Mouse (Mus musculus) mesoderm, embryonic 11.5 days (tissue): ENCODE results near the gene Lrrc20.
A peak's percentile ranks its signal among the peaks of the same experiment; 100 is the strongest.

Experiments
- DNase-seq: peaks from one replicate; pipeline ENCODE4 v3.0.0-alpha.2; 2012; ENCODE audit warnings: low read depth, low spot score

Gene Lrrc20

GRCm38 (mm10) chr10:61473640-61474039, 2.0 kb upstream of the Lrrc20 start:
- no peak for DNase-seq

GRCm38 (mm10) chr10:61474344-61474743, 1.3 kb upstream of the Lrrc20 start:
- no peak for DNase-seq

DNA sequence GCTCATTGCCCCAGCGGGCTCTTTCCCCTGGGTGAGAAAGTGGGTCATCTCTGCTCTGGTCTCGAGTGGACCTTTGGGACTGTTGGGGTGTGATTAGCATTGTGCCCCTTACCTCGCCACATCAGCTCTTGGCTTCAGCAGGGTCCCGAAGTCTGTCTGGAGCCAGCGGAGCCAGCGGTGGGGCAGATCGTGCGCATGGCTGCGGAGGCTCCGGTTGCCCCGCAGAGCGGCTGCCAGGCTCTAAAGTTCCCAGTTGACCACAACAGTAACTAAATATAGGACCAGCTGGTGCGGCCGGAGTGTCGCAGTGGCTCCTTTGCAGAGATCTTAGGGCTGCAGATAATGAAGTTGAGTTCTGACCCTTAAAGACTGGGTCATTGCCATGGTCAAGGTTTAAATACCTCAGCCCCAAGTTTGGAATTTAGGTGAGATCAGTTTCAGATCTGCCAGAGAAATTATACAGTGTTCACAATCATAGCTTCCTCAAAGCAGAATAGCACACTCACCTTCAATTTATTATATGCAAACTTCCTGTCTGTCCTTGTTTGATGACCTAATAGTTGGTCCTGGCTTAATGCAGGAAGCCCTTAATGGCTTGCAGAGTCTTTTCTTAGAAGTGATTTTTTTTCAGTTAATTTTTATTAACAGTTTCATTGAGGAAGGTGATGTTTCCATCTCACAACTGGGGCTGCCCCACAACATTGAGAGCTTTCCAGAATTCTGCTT, 1.0 kb downstream of the Lrrc20 start:
- no peak for DNase-seq

DNA sequence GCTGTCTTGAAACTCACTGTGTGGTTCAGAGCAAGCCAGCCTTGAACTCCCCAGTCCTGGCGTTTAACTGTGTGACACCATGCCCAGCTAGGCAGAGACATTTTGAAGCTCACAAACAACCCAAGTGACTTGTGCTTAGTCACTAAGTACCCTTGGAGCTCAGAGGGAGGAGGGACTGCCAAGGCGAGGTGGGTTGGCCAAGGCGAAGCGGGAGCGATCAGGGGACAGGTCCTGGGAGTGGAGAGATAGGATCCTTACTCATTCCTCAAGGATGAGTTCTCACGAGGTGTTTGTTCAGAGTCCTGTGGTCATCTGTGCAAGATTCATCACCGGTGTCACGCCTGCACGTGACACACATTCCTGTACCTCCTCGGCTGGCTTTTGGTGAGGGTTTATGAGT, 3.9 kb downstream of the Lrrc20 start:
- DNase-seq, result no peak

- DNase-seq, result no peak
Measured at GRCm38 (mm10) chr10:61479927-61480326, 4.3 kb downstream of the Lrrc20 start.

DNA sequence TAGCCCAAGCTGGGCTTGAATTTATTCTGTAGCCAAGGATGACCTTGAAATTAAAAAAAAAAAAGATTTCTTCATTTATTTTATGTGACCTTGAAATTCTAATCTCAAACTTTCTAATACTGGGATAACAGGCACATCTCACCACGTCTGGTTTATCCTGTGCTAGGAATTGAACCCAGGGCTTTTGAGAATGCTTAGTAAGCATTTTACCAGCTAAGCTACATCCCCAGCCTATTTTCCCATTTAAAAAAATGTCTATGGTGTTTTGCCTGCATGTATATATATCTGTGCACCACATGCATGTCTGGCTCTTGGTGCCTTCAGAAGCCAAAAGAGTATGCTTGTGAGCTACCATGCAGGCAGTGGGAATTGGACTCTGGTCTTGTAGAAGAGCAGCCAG, 4.9 kb downstream of the Lrrc20 start:
- no peak for DNase-seq

DNA sequence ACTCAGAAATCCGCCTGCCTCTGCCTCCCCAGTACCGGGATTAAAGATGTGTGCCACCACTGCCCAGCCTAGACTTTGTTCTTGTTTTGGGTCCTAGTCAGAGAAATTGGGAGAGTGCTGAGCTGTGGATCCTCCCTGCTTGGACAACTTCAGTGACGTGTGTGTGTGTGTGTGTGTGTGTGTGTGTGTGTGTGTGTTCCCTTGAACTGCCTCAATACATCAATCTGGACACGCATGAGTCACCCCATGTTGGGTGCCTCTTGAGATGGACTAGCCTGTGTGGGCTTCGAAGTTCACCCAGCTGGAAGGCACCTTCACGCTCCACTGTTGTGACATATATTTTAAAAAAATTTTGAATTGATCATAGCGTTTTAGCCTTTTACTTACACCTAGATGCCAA, 7.2 kb downstream of the Lrrc20 start:
- no peak for DNase-seq

GRCm38 (mm10) chr10:61484801-61485200, 9.2 kb downstream of the Lrrc20 start:
- DNase-seq, result no peak

DNA sequence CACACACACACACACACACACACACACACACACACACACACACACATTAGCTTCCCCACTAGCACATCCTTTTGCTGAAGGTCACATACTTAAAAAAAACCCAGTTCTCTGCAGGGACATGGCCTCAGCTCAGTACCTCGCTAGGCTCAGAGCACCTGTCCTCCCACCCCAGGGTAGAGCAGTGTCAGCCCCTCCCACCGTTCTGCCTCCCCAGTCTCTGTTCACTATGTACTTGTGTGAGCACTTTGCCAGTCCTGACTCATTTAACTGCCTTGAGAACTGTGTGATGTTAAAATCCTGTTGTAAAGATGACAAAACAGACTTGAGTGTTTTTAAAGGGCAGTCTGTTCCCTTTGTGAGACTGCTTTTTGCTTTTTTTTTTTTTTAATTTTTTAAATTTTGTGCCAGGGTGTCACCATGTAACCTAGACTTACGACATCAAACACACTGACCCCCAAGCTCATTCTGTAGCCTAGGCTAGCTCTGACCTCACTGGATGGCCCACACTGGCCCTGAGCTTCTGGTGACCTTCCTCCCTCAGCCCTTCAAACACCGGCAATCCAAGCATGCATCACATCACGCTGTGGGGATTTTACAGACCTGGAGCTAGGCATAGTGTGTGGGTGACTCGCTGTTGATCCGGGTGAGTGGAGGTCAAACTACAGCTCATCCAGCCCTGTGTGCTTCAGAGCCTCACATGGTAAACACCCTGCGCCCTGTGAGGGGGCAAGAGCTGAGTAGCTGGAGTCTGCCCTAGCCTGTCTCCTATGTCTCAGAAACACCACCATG, 11.1 kb downstream of the Lrrc20 start:
- no peak for DNase-seq

- DNase-seq, result no peak
Measured at GRCm38 (mm10) chr10:61488522-61489110, 13.0 kb downstream of the Lrrc20 start.

DNA sequence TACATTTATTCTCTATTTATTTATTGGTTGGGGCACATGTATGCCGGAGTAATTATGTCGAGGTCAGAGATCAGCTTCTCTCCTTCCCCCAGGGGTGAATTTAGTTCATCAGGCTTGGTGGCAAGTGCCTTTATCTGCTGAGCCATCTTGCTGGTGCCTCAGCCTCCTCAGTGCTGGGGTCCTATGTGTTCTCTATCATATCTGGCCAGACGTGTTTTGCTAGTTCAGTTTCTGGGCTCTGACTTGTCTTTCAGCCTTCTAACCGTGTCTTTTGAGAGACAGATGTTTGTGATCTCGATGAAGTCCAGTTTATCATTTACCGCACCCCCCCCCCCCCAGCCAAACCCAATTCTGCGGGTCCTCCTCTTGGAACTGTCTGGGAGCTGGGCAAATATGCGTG, 16.0 kb downstream of the Lrrc20 start:
- DNase-seq, result no peak

DNA sequence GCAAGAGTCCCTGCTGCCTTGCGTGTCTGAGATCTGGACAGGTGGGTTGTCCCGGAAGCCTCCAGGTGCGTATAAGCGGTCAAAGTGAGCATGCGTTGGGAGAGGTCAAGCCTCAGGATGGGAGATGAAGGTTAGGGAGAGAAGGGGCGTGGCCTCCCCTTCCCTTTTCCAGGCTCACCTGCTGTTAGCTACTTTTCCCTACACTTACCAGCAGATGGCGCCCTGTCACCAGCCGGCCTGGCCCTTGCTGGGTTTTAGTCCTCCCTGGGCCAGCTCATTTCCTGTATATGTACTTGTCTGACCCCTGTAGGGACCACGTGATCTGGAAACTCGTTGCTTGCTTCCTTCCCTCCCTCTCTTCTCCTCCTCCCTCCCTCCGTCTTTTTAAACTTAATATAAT, 16.4 kb downstream of the Lrrc20 start:
- peak; percentile 88 for DNase-seq

GRCm38 (mm10) chr10:61495461-61495860, 19.9 kb downstream of the Lrrc20 start:
- DNase-seq, result no peak

- DNase-seq, result no peak
Measured at GRCm38 (mm10) chr10:61496231-61496630, 20.6 kb downstream of the Lrrc20 start.

DNA sequence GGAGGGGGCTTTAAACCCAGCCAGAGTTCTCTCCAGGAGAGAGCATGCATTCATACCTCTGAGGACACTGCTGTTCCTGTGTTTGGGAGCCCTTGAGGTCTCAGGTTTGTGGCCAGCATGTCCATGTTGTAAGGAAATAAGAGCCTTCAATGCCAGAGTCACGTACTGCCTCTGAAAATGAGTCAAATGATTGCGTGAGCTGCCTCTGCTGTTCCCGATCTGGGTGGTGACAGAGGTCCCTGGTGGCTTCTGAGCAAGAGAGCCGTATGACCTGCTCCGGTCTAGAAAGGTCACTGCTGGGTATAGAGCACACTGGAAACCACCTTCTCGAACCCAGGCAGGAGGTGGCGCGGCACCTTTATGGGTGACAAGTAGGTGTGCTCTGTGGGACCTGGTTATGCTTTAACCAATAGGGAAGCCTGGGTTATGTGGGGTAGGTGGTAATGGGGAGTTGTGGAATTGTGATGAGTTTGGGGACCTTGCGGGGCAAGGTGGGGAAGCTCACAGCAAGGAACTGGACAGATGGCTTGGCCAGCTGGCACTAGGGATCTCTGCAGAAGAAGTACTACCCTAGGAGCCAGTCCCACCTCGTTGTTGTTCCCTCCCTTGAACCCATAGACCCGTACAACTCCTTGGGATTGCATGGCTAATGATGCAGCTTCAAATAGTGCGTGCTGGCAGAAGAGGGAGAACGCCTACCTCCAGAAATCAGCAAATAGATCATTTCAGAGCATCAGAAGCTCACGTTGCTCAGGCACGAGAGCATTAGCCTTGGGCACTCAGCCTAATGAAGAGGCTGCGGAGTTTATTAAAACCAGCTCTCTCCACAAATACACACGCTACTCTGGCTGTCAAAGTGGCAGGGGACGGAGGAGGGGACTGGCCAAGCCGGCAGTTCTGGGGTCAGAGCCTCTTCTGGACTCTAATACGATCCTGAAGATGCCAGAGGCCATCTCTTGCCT, 24.2 kb downstream of the Lrrc20 start:
- DNase-seq, result no peak

- no peak for DNase-seq
Measured at GRCm38 (mm10) chr10:61500756-61501155, 25.2 kb downstream of the Lrrc20 start.

- DNase-seq, result no peak
Measured at GRCm38 (mm10) chr10:61504073-61504472, 28.5 kb downstream of the Lrrc20 start.

DNA sequence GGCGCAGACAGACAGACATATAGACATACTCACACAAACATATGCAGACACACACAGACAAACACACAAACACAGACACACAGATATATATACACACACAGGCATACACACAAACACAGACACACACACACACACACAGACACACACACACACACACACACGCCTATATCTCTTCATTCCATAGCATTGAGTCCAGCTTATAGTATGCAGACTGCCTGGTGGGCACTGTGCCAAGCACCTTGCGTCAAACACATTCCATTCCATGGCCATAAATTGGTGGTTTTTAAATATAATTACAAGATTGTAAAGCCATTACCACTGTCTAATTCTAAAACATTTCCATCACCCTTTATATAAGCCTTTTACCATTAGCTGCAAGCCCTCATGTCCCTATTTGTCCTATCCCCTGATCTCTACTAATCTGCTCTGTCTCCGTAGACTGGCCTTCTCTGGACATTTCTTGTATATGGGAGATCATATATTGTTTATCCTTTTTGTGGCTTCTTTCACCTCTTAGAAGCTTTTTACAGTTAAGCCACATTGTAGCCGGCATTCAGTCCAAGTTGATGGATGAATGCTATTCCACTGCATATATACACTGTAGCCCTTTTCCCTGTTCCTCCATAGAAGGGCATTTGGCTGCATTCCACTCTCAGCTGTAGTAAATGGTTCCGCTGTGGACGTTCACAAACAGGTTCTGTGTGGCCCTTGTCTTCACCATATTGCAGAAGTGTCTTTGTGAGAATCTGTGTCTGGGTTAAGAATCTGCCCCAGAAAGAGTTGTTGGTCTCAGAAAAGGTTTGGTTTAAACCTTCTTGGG, 31.0 kb downstream of the Lrrc20 start:
- no peak for DNase-seq

- no peak for DNase-seq
Measured at GRCm38 (mm10) chr10:61509873-61510272, 34.3 kb downstream of the Lrrc20 start.

- peak; percentile 60 for DNase-seq
Measured at GRCm38 (mm10) chr10:61510809-61511208, 35.2 kb downstream of the Lrrc20 start.
